ENCODE assay signal across 13 mouse cellular contexts in genomic region chr5:43152119-43152611, GRCm38 (mm10).
DNase-seq lines count a peak whose midpoint lies in the region; ATAC-seq and TF ChIP-seq lines count a peak whose summit lies in the region.
"Had no signal": no experiment of that assay in that cellular context is flagged by ENCODE, and none has a peak within 500 bp of the region (broad histone marks: within the 10 kb centered on the region; RNA-seq: fewer than 3 reads in every experiment).

No protein-coding gene starts in this region.

- 48% methylated on average over 8 of the region's 8 CpGs for WGBS in kidney, adult 2 months

- no peak overlapping the region for H3K27ac ChIP-seq in kidney, adult 2 months (ENCODE audit: insufficient read depth, low read depth, low read length)
- no peak overlapping the region for H3K27ac ChIP-seq in ES-E14 (ENCODE audit: insufficient read depth, low read depth, low read length, poor library complexity, severe bottlenecking)
- H3K27ac ChIP-seq: liver, embryonic 12.5 days had no signal

- no peak overlapping the region for H3K9ac ChIP-seq in ES-E14 (ENCODE audit: insufficient read depth, low read depth, low read length, poor library complexity, severe bottlenecking)
- H3K9ac ChIP-seq: heart, embryonic 12.5 days; liver, embryonic 12.5 days had no signal

- no peak for TF ChIP-seq CTCF in kidney, adult 2 months (conservative IDR thresholded peaks at IDR 0.05; ENCODE audit: insufficient read depth, insufficient read length, low read depth, low read length)

- DNase-seq in kidney, adult 2 months, result peak; percentile 53
- no peak for DNase-seq in kidney, postnatal 10 days
- DNase-seq in 416B (ENCODE audit: low read depth) (peak; percentile 85), ES-E14 (ENCODE audit: low read depth, low spot score) (no peak)
- peak; percentile 40 to 46 for DNase-seq in cerebellum, postnatal 25 days
- DNase-seq in thymus, postnatal 14 days, result no peak
- DNase-seq: kidney, adult 11 months; layer of hippocampus, postnatal 36 days; lung, postnatal 4 days had no signal

- peaks cover 10% of the 10 kb centered on the region; the same call in 1 of the 2 replicates for H3K4me1 ChIP-seq in kidney, adult 2 months (ENCODE audit: control insufficient read depth, insufficient read depth, low read length)
- H3K4me1 ChIP-seq in ES-E14 (ENCODE audit: control insufficient read depth in 2 of 2, insufficient read depth in 2 of 2, low read length in 2 of 2, poor library complexity in 1 of 2), result 0 out of 4 replicates have a peak, but pooled peaks cover 0 to 1% of the 10 kb centered on the region in 2 experiments
- H3K4me1 ChIP-seq: liver, embryonic 12.5 days had no signal

- H3K9me3 ChIP-seq in ES-E14 (ENCODE audit: control insufficient read depth, insufficient read depth, low read depth, low read length), result no peaks in the 10 kb centered on the region
- H3K9me3 ChIP-seq: G1E; heart, embryonic 12.5 days; liver, embryonic 12.5 days had no signal

- no peak overlapping the region for H3K4me3 ChIP-seq in kidney, adult 2 months (ENCODE audit: insufficient read depth, low read depth, low read length)
- no peak overlapping the region for H3K4me3 ChIP-seq in ES-E14 (ENCODE audit: insufficient read depth in 1 of 2, low read depth in 1 of 2, low read length in 2 of 2, poor library complexity in 1 of 2, severe bottlenecking in 1 of 2)
- H3K4me3 ChIP-seq: heart, embryonic 12.5 days; liver, embryonic 12.5 days had no signal

- no peak for TF ChIP-seq POLR2A in kidney, adult 2 months (IDR thresholded peaks at IDR 0.05; ENCODE audit: low read depth, low read length)

- no peaks in the 10 kb centered on the region for H3K27me3 ChIP-seq in kidney, adult 2 months (replicated peaks; ENCODE audit: control insufficient read depth, insufficient read depth, low read length)
- H3K27me3 ChIP-seq: heart, embryonic 12.5 days; liver, embryonic 12.5 days had no signal

- in situ Hi-C loops in ES-E14 (cut with MboI; ENCODE audit: low sequenced_read_pairs in 2 of 2, unreplicated experiment in 2 of 2), result no loop called here

- no peak for ATAC-seq in inflammation-experienced regulatory T-cells, adult 6 months
- ATAC-seq: liver, embryonic 12.5 days had no signal

- H3K36me3 ChIP-seq in kidney, adult 2 months (ENCODE audit: control insufficient read depth, insufficient read depth, low read length), result no peaks in the 10 kb centered on the region
- no peaks in the 10 kb centered on the region for H3K36me3 ChIP-seq in ES-E14 (ENCODE audit: control insufficient read depth, insufficient read depth, low read length, poor library complexity, severe bottlenecking)
- H3K36me3 ChIP-seq: G1E; heart, embryonic 12.5 days; liver, embryonic 12.5 days had no signal

TF ChIP-seq in ES-E14, 5 proteins besides CTCF, POLR2A, EP300 and RAD21:
- no peak for TF ChIP-seq CHD2 (IDR thresholded peaks at IDR 0.05; ENCODE audit: low read depth, low read length)
- TF ChIP-seq ZNF384 (IDR thresholded peaks at IDR 0.05; ENCODE audit: low read depth, low read length), result peak; percentile 89
- no peak for TF ChIP-seq ZC3H11A (IDR thresholded peaks at IDR 0.05; ENCODE audit: borderline replicate concordance, low read depth, low read length)
- TF ChIP-seq HCFC1 (IDR thresholded peaks at IDR 0.05; ENCODE audit: borderline replicate concordance, insufficient read depth, low read length), result no peak
- no peak for TF ChIP-seq MAFK (IDR thresholded peaks at IDR 0.05; ENCODE audit: insufficient read depth, low read depth, low read length)
TF ChIP-seq in ES-E14: peak in this region for 1.

Comparison
In these comparisons a context has a peak if more than half of its experiments do, and no peak if none do; other contexts are left out.
1. DNase-seq: peak in kidney, adult 2 months (single experiment), 416B (single experiment) and cerebellum, postnatal 25 days (2 of 2); none in kidney, postnatal 10 days (single experiment), ES-E14 (single experiment) and thymus, postnatal 14 days (single experiment).